Mouse (Mus musculus) heart, embryonic 16.5 days (tissue): ENCODE results near the gene Ldb3. TPM values are rescaled to one million over a fixed set of nuclear protein-coding genes. Genes with fewer than 3 reads are reported as not detected.

Source experiments
- ATAC-seq: fragments of 200-750 bp; cut with Nextera tagmentation; replicated peaks from 2 replicates; pipeline ENCODE4 v1.8.0; 2017; ENCODE audit warnings: moderate number of reproducible peaks; ENCODE audit not compliant: insufficient read depth, low FRiP score; ENCODE audit errors: extremely low read depth
- H3K27ac ChIP-seq: fragments of 300-500 bp; sonication (generic); 2 replicates; pipeline ENCODE4 v1.5.1; 2014; ENCODE audit warnings: mild to moderate bottlenecking, low read length, control low read depth, moderate library complexity
- H3K27me3 ChIP-seq: fragments of 300-500 bp; sonication (generic); 2 replicates; pipeline ENCODE4 v1.6.1; 2014; ENCODE audit warnings: low read length, mixed read lengths; ENCODE audit not compliant: control insufficient read depth, insufficient read depth
- H3K36me3 ChIP-seq: fragments of 300-500 bp; sonication (generic); 2 replicates; pipeline ENCODE4 v1.6.1; 2014; ENCODE audit not compliant: control insufficient read depth, insufficient read depth
- H3K4me1 ChIP-seq: fragments of 300-500 bp; sonication (generic); 2 replicates; pipeline ENCODE4 v1.6.1; 2014; ENCODE audit warnings: low read length, mixed read lengths; ENCODE audit not compliant: control insufficient read depth, insufficient read depth
- H3K4me2 ChIP-seq: fragments of 300-500 bp; sonication (generic); 2 replicates; pipeline ENCODE4 v1.6.1; 2014; ENCODE audit warnings: low read depth, mild to moderate bottlenecking, control low read depth, low read length
- H3K4me3 ChIP-seq: fragments of 300-500 bp; sonication (generic); 2 replicates; pipeline ENCODE4 v1.5.1; 2014; ENCODE audit warnings: mild to moderate bottlenecking, control low read depth, low read length
- H3K9ac ChIP-seq: fragments of 300-500 bp; sonication (generic); 2 replicates; pipeline ENCODE4 v1.6.1; 2014; ENCODE audit warnings: low read length, control low read depth
- H3K9me3 ChIP-seq: fragments of 300-500 bp; sonication (generic); replicated peaks from 2 replicates; pipeline ENCODE4 v1.6.1; 2016; ENCODE audit warnings: low read length; ENCODE audit not compliant: control insufficient read depth
- WGBS: fragments of 180-500 bp; shearing (Covaris S2); extraction: QIAGEN DNeasy Blood & Tissue Kit; methylation state at CpG from one replicate; pipeline ENCODE4 v1.1.7; 2014; 5-methylcytosine and 5-hydroxymethylcytosine counted together
- polyA plus RNA-seq: library from polyadenylated mRNA; unstranded; fragments of >200 nt; fragmentation: Nextera tagmentation; extraction: Ambion mirVana; gene quantifications from 2 replicates; pipeline ENCODE4 v1.2.1, GENCODE M21; 2015

The Ldb3 gene
- polyA plus RNA-seq, 1 experiment from 2014 or later: 356 TPM

DNA sequence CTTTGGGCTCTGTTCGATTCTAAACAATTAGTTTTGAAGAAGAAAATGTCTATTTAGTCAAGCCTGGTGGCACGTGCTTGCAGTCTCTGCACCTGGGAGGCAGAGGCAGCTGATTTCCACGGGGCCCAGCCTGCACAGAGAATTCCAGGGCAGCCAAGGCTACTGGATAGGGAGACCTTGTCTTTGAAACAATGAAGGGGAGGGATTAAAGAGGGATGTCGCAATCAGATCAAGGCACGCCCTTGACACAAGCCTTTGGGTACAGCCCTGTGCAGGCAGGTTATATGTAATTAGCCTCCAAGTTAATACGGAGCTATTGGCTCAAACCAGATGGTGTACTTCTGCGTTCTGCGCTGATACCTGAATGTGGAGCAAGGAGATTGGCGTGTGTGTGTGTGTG lies 30.3 kb upstream of the Ldb3 start:
- H3K9ac ChIP-seq: no peak overlapping the region
- H3K36me3 ChIP-seq: no peaks in the 10 kb centered on the region
- 0 out of 2 replicates have a peak, but pooled peaks cover 2% of the 10 kb centered on the region for H3K27me3 ChIP-seq
- H3K4me1 ChIP-seq: peaks cover 19% of the 10 kb centered on the region
- H3K9me3 ChIP-seq: no peaks in the 10 kb centered on the region
- H3K4me2 ChIP-seq: no peak overlapping the region
- WGBS: 47% methylated on average over 9 of the region's 9 CpGs
- H3K27ac ChIP-seq: no peak overlapping the region
- no peak overlapping the region for H3K4me3 ChIP-seq
- ATAC-seq: no peak

DNA sequence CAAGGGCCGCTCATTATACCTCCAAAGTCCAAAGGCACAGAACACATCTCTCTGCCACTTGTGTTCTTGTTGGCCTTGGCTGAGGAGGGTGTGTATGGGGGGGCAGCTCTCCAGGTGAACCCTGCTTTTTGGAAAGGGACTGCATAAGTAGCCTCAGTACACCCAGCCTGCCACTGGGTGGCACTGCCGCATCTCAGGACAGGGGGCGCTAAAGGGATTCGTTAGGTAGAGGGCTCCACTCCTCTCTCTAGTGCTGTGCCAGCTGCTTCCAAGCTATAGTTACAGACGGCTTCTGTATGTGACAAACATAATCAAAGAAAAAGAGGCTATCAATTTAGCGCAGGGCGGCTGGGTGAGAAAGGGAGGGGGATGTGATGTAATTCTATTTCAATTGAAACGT lies 28.3 kb upstream of the Ldb3 start:
- Histone ChIP-seq H3K27ac (no peak overlapping the region), H3K9me3 (no peaks in the 10 kb centered on the region), H3K9ac (no peak overlapping the region), H3K27me3 (0 out of 2 replicates have a peak, but pooled peaks cover 2% of the 10 kb centered on the region), H3K4me1 (peaks cover 15% of the 10 kb centered on the region), H3K36me3 (no peaks in the 10 kb centered on the region), H3K4me3 (no peak overlapping the region), H3K4me2 (no peak overlapping the region)
- WGBS: under 1% methylated on average over 8 of the region's 8 CpGs
- peak; percentile 35; the same call in 1 of the 2 replicates for ATAC-seq

DNA sequence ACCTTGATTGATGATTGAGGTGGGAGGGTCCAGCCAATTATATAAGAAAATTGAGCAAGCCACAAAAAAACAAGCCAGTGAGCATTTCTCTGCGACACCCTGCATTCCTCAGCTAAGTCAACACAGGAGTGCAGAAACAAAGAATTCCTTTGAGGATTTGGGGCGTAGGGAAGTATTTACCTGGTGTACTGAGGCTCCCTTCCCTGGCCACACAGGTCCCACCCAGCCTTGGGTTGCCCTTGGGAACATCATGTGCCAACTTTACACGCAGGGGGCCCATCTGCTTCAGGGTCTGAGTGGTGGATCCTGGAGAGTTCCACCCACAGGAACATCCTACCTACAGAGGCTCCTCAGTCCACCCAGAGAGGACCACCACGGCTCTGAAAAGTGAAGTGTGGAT lies 27.1 kb upstream of the Ldb3 start:
- Histone ChIP-seq H3K4me1 (peaks cover 12% of the 10 kb centered on the region), H3K9ac (no peak overlapping the region), H3K4me2 (no peak overlapping the region), H3K27ac (no peak overlapping the region), H3K27me3 (0 out of 2 replicates have a peak, but pooled peaks cover 2% of the 10 kb centered on the region), H3K4me3 (no peak overlapping the region), H3K36me3 (no peaks in the 10 kb centered on the region), H3K9me3 (no peaks in the 10 kb centered on the region)
- ATAC-seq: no peak
- WGBS: 61% methylated on average over 4 of the region's 4 CpGs

GRCm38 (mm10) chr14:34615082-34615481 lies 26.6 kb upstream of the Ldb3 start:
- peak overlapping the region; percentile 42; the same call in 1 of the 2 replicates for H3K9ac ChIP-seq
- H3K27me3 ChIP-seq: 0 out of 2 replicates have a peak, but pooled peaks cover 2% of the 10 kb centered on the region
- no peaks in the 10 kb centered on the region for H3K9me3 ChIP-seq
- H3K4me2 ChIP-seq: peak overlapping the region; percentile 61
- peak overlapping the region; percentile 34 for H3K4me3 ChIP-seq
- H3K4me1 ChIP-seq: peaks cover 10% of the 10 kb centered on the region
- H3K27ac ChIP-seq: no peak overlapping the region
- ATAC-seq: no peak
- WGBS: 6% methylated on average over 13 of the region's 13 CpGs
- no peaks in the 10 kb centered on the region for H3K36me3 ChIP-seq

GRCm38 (mm10) chr14:34614551-34614950 lies 26.1 kb upstream of the Ldb3 start:
- 25% methylated on average over 15 of the region's 15 CpGs for WGBS
- no peaks in the 10 kb centered on the region for H3K9me3 ChIP-seq
- 0 out of 2 replicates have a peak, but pooled peaks cover 2% of the 10 kb centered on the region for H3K27me3 ChIP-seq
- H3K27ac ChIP-seq: no peak overlapping the region
- ATAC-seq: no peak
- peak overlapping the region; percentile 34 for H3K4me3 ChIP-seq
- H3K4me2 ChIP-seq: peak overlapping the region; percentile 61
- no peaks in the 10 kb centered on the region for H3K36me3 ChIP-seq
- H3K9ac ChIP-seq: peak overlapping the region; percentile 42; the same call in 1 of the 2 replicates
- peaks cover 10% of the 10 kb centered on the region for H3K4me1 ChIP-seq

DNA sequence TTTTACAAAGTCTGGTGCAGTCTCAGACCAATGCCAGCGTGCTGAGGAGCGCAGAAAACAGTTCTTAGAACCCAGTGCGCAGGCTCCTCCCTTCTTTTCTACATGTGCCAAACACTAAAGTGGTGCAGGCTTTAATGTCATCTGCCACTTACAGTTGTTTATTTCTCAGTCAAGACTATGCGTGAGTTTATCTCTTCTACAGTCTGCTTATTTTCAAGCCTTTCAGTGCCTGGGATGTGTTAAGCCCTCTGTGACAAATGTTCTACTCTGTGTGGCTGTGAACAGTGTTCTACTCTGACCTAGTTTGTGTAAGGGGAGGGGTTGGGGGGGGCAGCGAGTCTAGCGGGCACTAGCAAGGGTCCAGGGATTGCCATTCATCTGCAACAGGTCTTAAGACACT lies 25.0 kb upstream of the Ldb3 start:
- H3K27ac ChIP-seq: no peak overlapping the region
- WGBS: 25% methylated on average over 6 of the region's 6 CpGs
- H3K27me3 ChIP-seq: 0 out of 2 replicates have a peak, but pooled peaks cover 2% of the 10 kb centered on the region
- no peak overlapping the region for H3K9ac ChIP-seq
- no peaks in the 10 kb centered on the region for H3K36me3 ChIP-seq
- peak; percentile 80 for ATAC-seq
- no peaks in the 10 kb centered on the region for H3K9me3 ChIP-seq
- H3K4me3 ChIP-seq: no peak overlapping the region
- peaks cover 10% of the 10 kb centered on the region for H3K4me1 ChIP-seq
- H3K4me2 ChIP-seq: no peak overlapping the region

DNA sequence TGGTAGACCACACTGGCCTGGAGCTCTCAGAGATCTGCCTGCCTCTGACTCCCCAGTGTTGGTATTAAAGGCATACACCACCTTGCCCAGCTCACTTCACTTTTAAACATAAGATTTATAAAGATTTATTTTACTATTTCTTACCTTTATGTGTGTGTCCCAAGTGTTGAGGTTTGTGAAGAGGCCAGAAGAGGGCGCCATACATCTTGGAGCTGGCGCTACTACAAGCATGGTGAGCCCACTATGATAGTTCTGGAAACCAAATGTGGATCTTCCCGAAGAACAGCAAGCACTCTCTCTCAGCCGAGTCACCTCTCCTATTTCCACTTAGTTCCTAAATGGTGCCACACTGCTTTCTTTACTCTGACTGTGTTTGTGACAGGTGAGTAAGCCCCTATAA lies 23.7 kb upstream of the Ldb3 start:
- Histone ChIP-seq H3K27ac (no peak overlapping the region), H3K36me3 (no peaks in the 10 kb centered on the region), H3K9me3 (no peaks in the 10 kb centered on the region), H3K4me2 (no peak overlapping the region), H3K4me1 (peaks cover 10% of the 10 kb centered on the region), H3K4me3 (no peak overlapping the region), H3K9ac (no peak overlapping the region), H3K27me3 (0 out of 2 replicates have a peak, but pooled peaks cover 2% of the 10 kb centered on the region)
- no peak for ATAC-seq
- WGBS: 42% methylated on average over 4 of the region's 4 CpGs

DNA sequence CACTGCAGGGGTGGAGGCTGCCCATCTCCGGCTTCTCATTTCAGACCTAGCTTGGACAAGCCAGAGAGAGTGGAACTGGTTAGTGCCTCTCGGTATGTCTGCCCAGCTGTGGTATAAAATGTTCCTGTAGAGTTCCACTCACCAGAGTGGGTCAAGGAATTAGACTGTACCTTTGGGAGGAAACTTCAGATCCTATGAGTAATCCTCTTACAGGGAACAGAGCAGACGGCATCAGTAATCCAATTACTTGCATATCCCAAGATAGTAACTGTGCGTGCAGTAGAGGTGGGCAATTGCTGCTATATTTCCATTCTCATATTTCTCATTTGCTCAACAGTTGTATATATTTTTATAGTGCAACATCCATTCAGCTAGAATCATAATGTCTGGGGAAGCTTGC lies 23.1 kb upstream of the Ldb3 start:
- Histone ChIP-seq H3K27me3 (0 out of 2 replicates have a peak, but pooled peaks cover 2% of the 10 kb centered on the region), H3K36me3 (no peaks in the 10 kb centered on the region), H3K9ac (no peak overlapping the region), H3K27ac (no peak overlapping the region), H3K9me3 (no peaks in the 10 kb centered on the region), H3K4me3 (no peak overlapping the region), H3K4me2 (no peak overlapping the region), H3K4me1 (peaks cover 10% of the 10 kb centered on the region)
- no peak for ATAC-seq
- 83% methylated on average over 4 of the region's 4 CpGs for WGBS

- Histone ChIP-seq H3K4me3 (no peak overlapping the region), H3K36me3 (no peaks in the 10 kb centered on the region), H3K4me1 (no peaks in the 10 kb centered on the region), H3K9me3 (no peaks in the 10 kb centered on the region), H3K27ac (no peak overlapping the region), H3K27me3 (no peaks in the 10 kb centered on the region), H3K9ac (no peak overlapping the region), H3K4me2 (no peak overlapping the region)
- WGBS: 85% methylated on average over 7 of the region's 7 CpGs
- no peak for ATAC-seq
Observed at GRCm38 (mm10) chr14:34601910-34602309, 13.4 kb upstream of the Ldb3 start.
